Mouse (Mus musculus): ENCODE measurements around the gene Hnrnph2. TPM values are rescaled to one million over a fixed set of nuclear protein-coding genes. Genes with fewer than 3 reads are reported as not detected.

Hnrnph2 gene
- total RNA-seq (2021) = 100 to 1,000 TPM; 148 to 160 TPM

DNA sequence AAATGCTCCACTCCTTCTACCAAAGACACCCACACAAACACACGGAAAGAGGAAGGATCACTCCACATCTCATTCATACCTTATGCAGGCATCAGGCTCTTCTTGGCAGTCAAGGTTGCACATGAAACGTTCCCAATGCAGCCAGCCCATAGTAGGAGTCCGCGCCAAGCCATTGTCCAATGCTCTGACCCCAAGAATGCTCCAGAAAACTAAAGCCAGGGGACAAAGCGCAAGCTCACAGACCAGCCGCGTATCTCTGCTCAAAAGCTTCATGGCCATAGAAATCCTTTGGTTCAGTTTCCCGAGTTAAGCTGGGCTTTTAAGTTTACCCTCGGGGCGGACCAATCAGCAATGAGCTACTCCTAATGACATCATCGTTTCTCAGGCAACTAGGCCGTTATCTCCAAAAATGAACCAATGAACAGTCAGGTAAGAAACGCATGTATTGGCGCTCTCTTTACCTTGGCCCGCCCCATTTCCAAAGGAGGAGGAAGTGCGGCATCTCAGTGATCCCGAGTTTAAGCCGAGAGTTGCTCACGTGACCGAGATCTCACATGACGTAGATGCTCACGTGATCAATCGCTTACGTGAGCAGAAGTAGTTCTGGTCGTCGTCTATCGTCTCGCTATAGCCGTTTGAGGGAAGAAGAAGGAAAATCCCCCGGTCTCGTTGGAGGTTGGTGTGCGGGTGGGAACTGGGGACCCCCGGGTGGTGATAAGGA lies at the start of gene Hnrnph2, which contains the start of gene Gla:
Hnrnph2 (plus strand) TSS at position 521 of the 721 bp plus-strand sequence.
Gla (minus strand) TSS at position 467 of the 721 bp plus-strand sequence.
- peak; percentile 84 to 89 for DNase-seq

DNA sequence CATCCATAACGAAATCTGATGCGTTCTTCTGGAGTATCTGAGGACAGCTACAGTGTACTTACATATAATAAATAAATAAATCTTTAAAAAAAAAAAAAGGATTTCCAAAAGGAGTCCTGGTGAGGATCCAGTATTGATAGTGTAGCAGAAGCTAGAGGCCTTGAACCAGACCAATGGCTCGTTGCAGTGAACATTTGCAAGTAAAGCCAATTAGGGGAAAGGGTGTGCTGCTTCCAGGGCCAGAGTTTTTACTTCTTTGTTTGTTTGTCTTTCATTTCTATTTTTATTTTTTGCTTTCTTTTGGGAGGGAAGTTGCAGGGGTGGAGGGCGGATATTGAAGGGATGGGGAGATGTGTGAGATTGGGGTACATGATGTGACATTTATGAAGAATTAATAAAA lies 47.7 kb upstream of the Hnrnph2 start:
- no peak for DNase-seq

- no peak for DNase-seq
Measured at GRCm38 (mm10) chrX:134554425-134554824, 46.6 kb upstream of the Hnrnph2 start.

GRCm38 (mm10) chrX:134564326-134564725 lies 36.7 kb upstream of the Hnrnph2 start:
- no peak for DNase-seq

- DNase-seq = no peak
Measured at GRCm38 (mm10) chrX:134566536-134567222, 34.3 kb upstream of the Hnrnph2 start.

DNA sequence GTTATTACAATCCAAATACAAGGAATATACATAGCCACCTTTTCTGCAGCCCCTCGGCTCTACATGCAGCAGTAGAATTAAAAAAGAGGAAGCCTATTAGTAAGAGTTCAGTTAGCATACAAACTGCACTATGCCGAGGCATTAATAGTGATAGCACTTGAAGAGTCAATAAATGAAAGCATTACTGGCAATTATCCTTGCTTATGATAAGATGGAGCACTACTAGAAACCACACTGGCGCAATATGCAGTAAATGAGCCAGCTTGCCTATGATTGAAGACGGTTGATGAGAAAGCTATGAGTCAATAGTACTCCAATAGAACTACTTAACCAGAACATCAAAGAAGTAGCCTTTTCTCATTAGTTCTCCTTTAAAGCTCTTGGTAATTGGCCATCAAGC lies 23.1 kb upstream of the Hnrnph2 start:
- DNase-seq = no peak

GRCm38 (mm10) chrX:134580528-134581305 lies 20.3 kb upstream of the Hnrnph2 start:
- no peak for DNase-seq

DNA sequence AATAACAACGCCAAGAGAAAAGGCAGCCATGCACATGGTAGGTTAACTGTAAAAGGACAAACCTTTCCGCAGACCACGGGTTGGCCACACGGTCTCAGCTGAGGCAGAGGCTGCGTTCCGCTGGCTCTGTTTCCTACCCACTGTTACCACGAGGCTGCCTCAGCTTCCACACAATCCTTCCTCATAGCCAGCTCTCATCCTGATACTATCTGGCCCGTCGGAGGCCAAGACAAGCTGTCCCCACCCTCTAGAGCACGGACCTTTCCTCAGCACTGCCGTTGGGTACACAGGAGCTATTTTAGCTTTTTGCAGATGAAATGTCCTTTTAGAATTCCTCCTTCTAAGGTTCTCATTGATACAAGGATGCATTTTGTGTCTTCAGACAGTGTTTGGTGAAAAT lies 18.7 kb upstream of the Hnrnph2 start:
- no peak for DNase-seq

DNA sequence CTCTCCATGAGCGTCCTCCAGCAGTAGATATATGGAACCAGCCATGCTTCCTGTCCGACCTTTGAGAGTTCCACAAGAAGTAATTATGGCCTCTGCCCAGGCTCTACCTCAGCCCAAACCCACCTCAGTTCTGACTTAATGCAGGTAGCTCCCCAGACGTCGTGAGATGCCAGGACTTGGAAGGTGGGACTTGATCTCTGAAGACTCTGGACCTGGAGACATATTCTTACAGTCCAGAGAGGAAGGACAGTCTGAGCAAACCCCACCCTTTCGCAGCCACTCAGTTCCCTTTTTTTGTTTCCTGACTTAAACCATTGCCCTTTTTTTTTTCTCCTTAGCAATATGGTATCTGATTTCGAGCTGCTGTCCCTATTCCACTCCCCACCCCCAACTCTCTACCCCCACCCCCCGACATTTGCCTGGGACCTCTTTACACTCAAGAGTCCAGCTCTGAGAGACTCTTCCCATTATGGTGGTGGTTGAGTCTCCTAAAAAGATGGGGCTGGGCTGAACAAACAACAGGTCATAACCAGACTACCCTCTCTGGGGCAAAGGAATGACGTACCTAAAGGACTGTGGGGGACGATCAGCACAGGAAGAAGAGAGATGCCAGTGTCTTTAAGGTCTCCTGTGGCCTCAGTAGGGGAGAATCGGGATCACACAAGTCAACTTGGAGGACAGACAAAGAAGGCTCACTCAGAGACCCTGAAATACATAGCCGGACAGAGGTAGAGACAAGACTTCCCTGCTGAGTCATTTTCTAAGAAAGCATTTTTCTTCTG lies 17.9 kb upstream of the Hnrnph2 start, which contains the start of gene Btk:
Btk (minus strand) TSS at position 683 of the 782 bp plus-strand sequence.
- DNase-seq = no peak

DNA sequence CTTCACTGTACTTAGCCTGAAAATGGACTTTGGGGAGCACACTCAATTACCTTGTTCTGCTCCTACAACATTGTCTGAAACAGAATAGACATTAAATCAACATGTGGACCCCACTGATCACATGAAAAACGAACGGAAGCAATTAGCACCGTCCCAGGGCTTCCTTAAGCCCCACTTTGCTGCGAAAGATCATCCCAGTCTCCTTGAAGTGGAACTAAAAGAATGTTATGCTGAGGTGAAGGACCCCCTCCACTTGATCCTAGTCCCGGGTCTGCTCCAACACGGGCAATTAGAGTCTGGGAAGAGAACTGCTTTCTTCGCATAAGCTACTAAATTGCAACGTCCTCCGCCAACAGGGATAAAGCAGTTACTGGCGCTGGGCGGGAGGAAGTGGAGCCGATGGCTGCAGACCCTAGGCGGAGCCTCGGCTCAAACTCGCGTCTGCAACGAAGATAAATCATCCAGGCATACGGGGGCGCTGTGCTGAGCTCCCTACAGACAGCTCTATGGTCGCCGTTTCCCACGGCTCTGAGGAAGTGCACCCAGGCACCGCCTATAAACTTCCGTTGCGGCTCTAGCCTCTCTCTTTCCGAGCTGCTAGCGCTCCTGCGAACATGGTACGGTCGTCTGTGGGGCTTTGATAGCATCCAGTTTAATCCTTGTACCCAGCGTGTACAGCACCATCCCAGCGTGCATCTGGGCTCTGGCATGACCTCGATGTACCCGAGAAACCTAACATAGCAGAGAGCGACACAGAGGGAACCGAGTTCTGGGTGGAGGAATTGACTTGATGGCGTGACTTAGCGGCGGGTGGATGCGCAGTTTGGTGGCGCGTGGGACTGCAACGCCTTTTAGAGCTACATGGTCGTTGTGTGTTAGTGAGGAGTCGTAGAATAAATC lies 15.6 kb upstream of the Hnrnph2 start, which contains the start of gene Rpl36a:
Rpl36a (plus strand) TSS at position 552 of the 900 bp plus-strand sequence.
- peak; percentile 84 to 86 for DNase-seq

- DNase-seq = no peak
Measured at GRCm38 (mm10) chrX:134586447-134586846, 14.5 kb upstream of the Hnrnph2 start.

GRCm38 (mm10) chrX:134588261-134588660 lies 12.7 kb upstream of the Hnrnph2 start:
- DNase-seq = no peak

DNA sequence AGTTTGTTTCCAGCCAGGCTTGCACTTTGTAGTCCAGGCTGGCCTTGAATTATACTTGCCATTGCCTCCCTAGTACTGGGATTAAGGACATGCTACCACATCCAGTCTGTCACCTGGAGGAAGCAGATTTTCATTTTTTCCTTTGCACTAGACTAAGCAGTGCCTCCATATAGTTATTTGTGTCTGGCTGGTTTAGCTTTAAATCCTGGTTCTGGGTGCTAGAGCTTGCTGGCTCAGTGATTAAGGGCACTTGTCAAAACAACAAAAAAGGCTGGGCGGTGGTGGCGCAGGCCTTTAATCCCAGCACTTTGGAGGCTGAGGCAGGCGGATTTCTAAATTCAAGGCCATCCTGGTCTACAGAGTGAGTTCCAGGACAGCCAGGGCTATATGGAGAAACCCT lies 12.0 kb upstream of the Hnrnph2 start:
- DNase-seq = no peak

DNA sequence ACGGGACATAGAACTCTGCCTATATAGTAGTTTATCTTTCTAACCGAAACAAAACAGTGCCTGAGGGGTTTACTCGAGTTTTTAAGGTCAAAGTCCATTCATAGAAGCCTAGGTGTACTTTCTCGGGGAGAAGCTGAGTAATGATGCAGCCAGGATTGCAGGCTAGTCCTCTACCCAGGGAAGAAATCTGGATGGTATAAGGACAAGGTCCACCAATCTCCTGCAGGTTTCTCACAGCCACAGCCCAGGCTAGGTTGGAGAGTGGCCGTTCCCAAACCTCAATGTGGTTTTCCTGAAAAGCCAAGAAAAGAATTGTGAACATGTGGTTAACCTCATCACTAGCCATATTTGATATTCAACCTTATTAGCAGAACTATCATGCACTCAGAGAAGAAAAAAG lies 11.1 kb upstream of the Hnrnph2 start:
- DNase-seq = no peak

- DNase-seq = no peak
Measured at GRCm38 (mm10) chrX:134599922-134600565, 935 bp upstream of the Hnrnph2 start.

- DNase-seq = no peak
Measured at GRCm38 (mm10) chrX:134601380-134602120, 571 bp downstream of the Hnrnph2 start.

- DNase-seq = no peak
Measured at GRCm38 (mm10) chrX:134609472-134609871, 8.5 kb downstream of the Hnrnph2 start.

DNA sequence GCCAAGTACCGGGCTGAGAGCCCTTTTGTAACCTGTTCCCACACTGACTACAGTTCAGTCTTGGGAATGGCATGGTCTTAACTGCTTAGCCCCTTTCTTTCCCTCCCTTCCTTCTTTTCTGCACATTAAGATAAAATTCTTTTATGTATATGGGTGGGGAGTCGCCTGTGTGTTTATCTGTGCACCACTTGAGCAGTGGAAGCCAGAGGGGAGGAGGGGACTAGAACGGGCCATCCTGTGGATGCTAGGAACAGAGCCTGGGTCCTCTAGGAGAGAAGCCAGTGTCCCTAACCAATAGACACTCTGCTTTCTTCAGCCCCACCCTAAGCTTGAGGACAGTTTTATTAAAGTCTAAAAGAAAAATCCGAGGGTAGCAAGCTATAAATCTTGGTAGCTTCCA lies 10.0 kb downstream of the Hnrnph2 start:
- DNase-seq = no peak

- DNase-seq = peak in 1 of 2 experiments; percentile 15
Measured at GRCm38 (mm10) chrX:134612285-134612959, 11.4 kb downstream of the Hnrnph2 start.

Measured in layer of hippocampus, postnatal 36 days (tissue).